In genomic region chr8:26659381-26659780, GRCm38 (mm10) we compare ENCODE assay signal across 7 mouse cellular contexts.
DNase-seq lines count a peak whose midpoint lies in the region.

No protein-coding gene starts in this region.

- DNase-seq in kidney, postnatal 14 days, result peak; percentile 11
- DNase-seq in kidney, adult 18-20 months, result no peak
- peak; percentile 9 for DNase-seq in urinary bladder, postnatal 14 days (ENCODE audit: low spot score)
- DNase-seq in urinary bladder, postnatal 36 days (ENCODE audit: low spot score in 2 of 2), result no peak
- DNase-seq in embryo, embryonic 11 days, result peak; percentile 45
- DNase-seq in ovary, postnatal 14 days (ENCODE audit: low spot score), result no peak
- DNase-seq in adrenal gland, adult 18-20 months (ENCODE audit: low spot score in 2 of 2), result no peak

Comparison
In these comparisons a context has a peak if more than half of its experiments do, and no peak if none do; other contexts are left out.
1. DNase-seq: peak in kidney, postnatal 14 days (single experiment), urinary bladder, postnatal 14 days (single experiment) and embryo, embryonic 11 days (single experiment); none in kidney, adult 18-20 months (single experiment), urinary bladder, postnatal 36 days (0 of 2), ovary, postnatal 14 days (single experiment) and adrenal gland, adult 18-20 months (0 of 2).